ENCODE assay signal across 10 mouse cellular contexts in the genomic region with DNA sequence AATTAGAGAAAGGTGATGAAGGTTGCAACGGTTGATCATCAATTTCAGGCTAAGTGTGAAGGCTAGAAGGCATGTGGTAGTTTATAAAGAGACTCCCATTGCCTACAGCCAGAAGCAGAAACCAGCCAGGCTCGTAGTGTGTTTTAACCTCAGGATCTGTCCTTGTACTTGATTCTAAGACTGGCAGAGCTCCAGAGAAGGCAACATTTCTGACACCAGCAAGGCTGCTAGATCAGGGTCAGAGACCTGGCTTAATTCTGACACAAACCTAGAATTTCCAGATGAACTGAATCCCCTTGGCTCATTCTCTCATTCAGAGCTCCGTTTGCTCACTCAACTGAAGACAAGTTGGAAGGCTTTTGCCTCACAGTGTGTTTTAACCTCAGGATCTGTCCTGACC.
"Had no signal": no experiment of that assay in that cellular context is flagged by ENCODE, and none has a peak within 500 bp of the region (broad histone marks: within the 10 kb centered on the region; RNA-seq: fewer than 3 reads in every experiment).

No protein-coding gene starts in this region.

- DNase-seq: liver, postnatal 0 days; lung, adult 2 months; lung, postnatal 14 days; lung, postnatal 36 days; right cerebral cortex, postnatal 25 days; right cerebral cortex, postnatal 4 days; spleen, adult 18-20 months; thymus, adult 18-20 months; thymus, postnatal 14 days; thymus, postnatal 36 days had no signal
